Mouse (Mus musculus): ENCODE data around the gene Clec9a. TPM values are rescaled to one million over a fixed set of nuclear protein-coding genes. Genes with fewer than 3 reads are reported as not detected.

Clec9a gene
- polyA plus RNA-seq (2011; ENCODE audit: insufficient read depth, insufficient read length, low read depth, missing spikeins), result not detected in 2 replicates

DNA sequence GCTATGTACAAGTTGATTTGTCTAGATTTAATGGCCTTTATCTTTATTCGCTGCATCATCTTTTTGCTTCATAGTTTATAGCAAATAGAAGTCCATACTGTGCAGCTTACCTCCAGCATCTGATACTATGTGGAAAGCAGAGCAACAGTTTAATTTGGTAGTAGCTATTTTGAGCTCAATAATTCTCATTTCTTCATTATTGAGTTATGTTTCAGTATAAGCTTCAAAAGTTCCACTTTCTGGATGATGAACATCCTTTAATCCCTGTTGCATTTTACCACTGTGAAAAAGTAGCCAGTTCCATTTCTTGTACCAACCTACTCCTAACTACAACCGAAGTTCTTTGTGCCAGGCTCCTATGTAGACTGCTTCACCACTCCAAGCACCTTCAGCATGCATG is at the start of gene Clec9a:
Gene Clec9a (plus strand): TSS at position 301 of the 400 bp plus-strand sequence.
- H3K4me3 ChIP-seq (ENCODE audit: low read depth, low read length), result no peak within 1 kb of the TSS

DNA sequence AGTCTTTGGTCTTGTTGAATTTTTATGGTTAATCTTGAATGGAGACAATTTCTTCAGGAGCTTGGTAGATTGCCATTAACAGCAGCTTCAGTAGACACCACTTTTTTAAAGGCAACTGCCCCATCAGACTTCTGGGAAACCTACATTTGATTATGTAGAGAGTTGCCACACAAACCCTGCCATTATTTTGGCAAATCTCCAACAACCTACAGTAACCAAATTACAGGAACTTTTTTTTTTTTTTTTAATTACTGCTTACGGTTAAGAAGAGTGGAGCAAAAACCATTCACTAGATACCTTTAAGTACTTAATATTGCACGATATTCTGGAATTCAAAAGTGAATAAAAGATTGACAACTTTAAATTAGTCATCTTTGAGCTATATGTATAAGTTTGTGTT is 49.1 kb upstream of the Clec9a start:
- H3K9me3 ChIP-seq (replicated peaks; ENCODE audit: control insufficient read depth, insufficient read depth, low read length, poor library complexity, severe bottlenecking), result no peaks in the 10 kb centered on the region
- no peaks in the 10 kb centered on the region for H3K36me3 ChIP-seq (ENCODE audit: control insufficient read depth, insufficient read depth, low read length, poor library complexity, severe bottlenecking)
- TF ChIP-seq POLR2A (IDR thresholded peaks at IDR 0.05; ENCODE audit: insufficient read depth, low read length) (no peak), CTCF (IDR thresholded peaks at IDR 0.05; ENCODE audit: low read depth, low read length) (no peak), EP300 (IDR thresholded peaks at IDR 0.05; ENCODE audit: insufficient read depth, low read depth, low read length) (no peak)
- no peak overlapping the region for H3K27ac ChIP-seq (ENCODE audit: insufficient read depth, low read length)
- H3K4me1 ChIP-seq (ENCODE audit: control insufficient read depth, insufficient read depth, low read length), result no peaks in the 10 kb centered on the region
- no peaks in the 10 kb centered on the region for H3K27me3 ChIP-seq (ENCODE audit: control insufficient read depth, insufficient read depth, low read length, poor library complexity, severe bottlenecking)
- H3K9ac ChIP-seq (ENCODE audit: low read depth, poor library complexity, severe bottlenecking), result no peak overlapping the region
- H3K4me3 ChIP-seq (ENCODE audit: low read depth, low read length), result no peak overlapping the region

More for the DNA sequence above, at the start of gene Clec9a:
- Histone ChIP-seq H3K27me3 (ENCODE audit: control insufficient read depth, insufficient read depth, low read length, poor library complexity, severe bottlenecking) (no peaks in the 10 kb centered on the region), H3K27ac (ENCODE audit: insufficient read depth, low read length) (no peak within 1 kb of the TSS), H3K36me3 (ENCODE audit: control insufficient read depth, insufficient read depth, low read length, poor library complexity, severe bottlenecking) (no peaks in the 10 kb centered on the region), H3K4me1 (ENCODE audit: control insufficient read depth, insufficient read depth, low read length) (no peaks in the 10 kb centered on the region), H3K9me3 (replicated peaks; ENCODE audit: control insufficient read depth, insufficient read depth, low read length, poor library complexity, severe bottlenecking) (no peaks in the 10 kb centered on the region), H3K9ac (ENCODE audit: low read depth, poor library complexity, severe bottlenecking) (no peak within 1 kb of the TSS)
- TF ChIP-seq CTCF (IDR thresholded peaks at IDR 0.05; ENCODE audit: low read depth, low read length) (no peak), POLR2A (IDR thresholded peaks at IDR 0.05; ENCODE audit: insufficient read depth, low read length) (no peak), EP300 (IDR thresholded peaks at IDR 0.05; ENCODE audit: insufficient read depth, low read depth, low read length) (no peak)

DNA sequence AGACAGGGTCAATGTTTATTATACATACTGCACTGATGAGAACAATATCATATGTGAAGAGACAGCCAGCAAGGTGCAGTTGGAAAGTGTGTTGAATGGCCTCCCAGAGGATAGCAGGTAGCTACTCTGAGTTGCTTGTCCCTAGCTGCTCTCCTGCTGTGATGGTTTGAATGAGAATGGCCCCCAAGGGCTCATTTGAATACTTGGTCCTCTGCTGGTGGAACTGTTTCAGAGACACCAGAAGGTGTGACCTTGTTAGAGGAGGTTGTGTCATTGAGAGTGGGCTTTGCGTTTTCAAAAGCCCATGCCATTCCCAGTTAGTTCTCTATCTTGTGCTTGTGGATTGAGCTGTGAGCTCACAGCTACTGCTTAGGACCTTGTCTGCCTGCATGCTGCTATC is 44.7 kb upstream of the Clec9a start:
- 0 out of 2 replicates have a peak overlapping the region, but pooled peaks have one; percentile 58 for H3K27ac ChIP-seq (ENCODE audit: insufficient read depth, low read length)
- H3K36me3 ChIP-seq (ENCODE audit: control insufficient read depth, insufficient read depth, low read length, poor library complexity, severe bottlenecking), result no peaks in the 10 kb centered on the region
- TF ChIP-seq POLR2A (IDR thresholded peaks at IDR 0.05; ENCODE audit: insufficient read depth, low read length) (no peak), EP300 (IDR thresholded peaks at IDR 0.05; ENCODE audit: insufficient read depth, low read depth, low read length) (peak; percentile 74; the same call in 1 of the 2 replicates), CTCF (IDR thresholded peaks at IDR 0.05; ENCODE audit: low read depth, low read length) (no peak)
- no peaks in the 10 kb centered on the region for H3K27me3 ChIP-seq (ENCODE audit: control insufficient read depth, insufficient read depth, low read length, poor library complexity, severe bottlenecking)
- H3K4me1 ChIP-seq (ENCODE audit: control insufficient read depth, insufficient read depth, low read length), result no peaks in the 10 kb centered on the region
- H3K9ac ChIP-seq (ENCODE audit: low read depth, poor library complexity, severe bottlenecking), result no peak overlapping the region
- no peaks in the 10 kb centered on the region for H3K9me3 ChIP-seq (replicated peaks; ENCODE audit: control insufficient read depth, insufficient read depth, low read length, poor library complexity, severe bottlenecking)
- no peak overlapping the region for H3K4me3 ChIP-seq (ENCODE audit: low read depth, low read length)

DNA sequence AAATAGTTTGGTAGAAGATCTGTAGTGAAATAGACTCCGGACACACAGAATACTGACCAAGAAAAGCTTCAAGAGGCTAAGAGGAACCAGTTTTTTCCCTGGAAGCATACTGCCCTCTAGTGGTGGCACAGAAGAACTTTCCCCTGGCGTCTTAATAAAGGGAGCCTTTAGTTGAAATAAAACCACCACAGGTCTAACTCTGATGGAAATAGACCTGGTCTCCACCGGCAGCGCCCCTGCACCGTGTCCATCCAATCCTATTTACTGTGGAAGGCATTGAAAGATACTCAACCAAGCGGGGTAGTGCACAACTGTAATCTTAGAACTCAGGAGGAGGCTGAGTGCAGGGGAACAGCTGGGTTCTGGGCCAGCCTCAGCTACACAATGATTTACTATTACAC is 42.7 kb upstream of the Clec9a start:
- Histone ChIP-seq H3K36me3 (ENCODE audit: control insufficient read depth, insufficient read depth, low read length, poor library complexity, severe bottlenecking) (no peaks in the 10 kb centered on the region), H3K9me3 (replicated peaks; ENCODE audit: control insufficient read depth, insufficient read depth, low read length, poor library complexity, severe bottlenecking) (no peaks in the 10 kb centered on the region), H3K27ac (ENCODE audit: insufficient read depth, low read length) (no peak overlapping the region), H3K9ac (ENCODE audit: low read depth, poor library complexity, severe bottlenecking) (no peak overlapping the region), H3K27me3 (ENCODE audit: control insufficient read depth, insufficient read depth, low read length, poor library complexity, severe bottlenecking) (no peaks in the 10 kb centered on the region), H3K4me1 (ENCODE audit: control insufficient read depth, insufficient read depth, low read length) (no peaks in the 10 kb centered on the region), H3K4me3 (ENCODE audit: low read depth, low read length) (no peak overlapping the region)
- TF ChIP-seq POLR2A (IDR thresholded peaks at IDR 0.05; ENCODE audit: insufficient read depth, low read length) (no peak), EP300 (IDR thresholded peaks at IDR 0.05; ENCODE audit: insufficient read depth, low read depth, low read length) (no peak), CTCF (IDR thresholded peaks at IDR 0.05; ENCODE audit: low read depth, low read length) (no peak)

DNA sequence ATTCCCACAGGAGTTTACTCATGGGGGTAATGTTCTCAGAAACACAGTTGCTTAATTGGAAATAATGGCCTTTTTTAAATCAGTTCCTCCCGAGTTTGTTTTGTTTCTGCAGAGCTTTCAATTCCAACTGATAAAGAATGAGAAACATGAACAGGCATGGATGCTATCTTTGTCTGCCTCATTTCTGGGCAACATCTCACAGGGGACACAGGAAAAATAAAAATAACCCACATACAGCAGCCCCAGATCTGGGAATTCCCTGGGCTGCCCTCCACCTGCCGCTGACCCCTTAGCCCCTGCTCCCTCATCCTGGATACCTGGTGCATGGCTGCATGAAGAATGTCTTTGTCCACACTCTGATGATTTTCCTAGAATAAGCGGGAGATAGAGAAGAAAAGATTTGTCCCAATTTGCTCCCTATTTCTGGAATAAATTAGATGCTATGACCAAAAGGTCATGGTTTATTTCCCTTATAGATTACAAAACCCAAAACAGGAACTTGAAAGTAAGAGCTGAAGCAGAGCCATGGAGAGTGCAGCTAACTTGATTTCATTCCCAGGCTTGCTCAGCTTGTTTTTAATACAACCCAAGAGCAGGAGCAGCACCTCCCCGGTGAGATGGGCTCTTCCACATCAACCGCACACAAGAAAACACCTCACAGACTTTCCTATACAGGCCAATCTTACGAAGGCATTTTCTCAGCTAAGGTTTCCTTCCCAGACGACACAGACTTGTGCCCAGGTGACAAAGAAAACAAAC is 39.1 kb upstream of the Clec9a start:
- Histone ChIP-seq H3K4me1 (ENCODE audit: control insufficient read depth, insufficient read depth, low read length) (no peaks in the 10 kb centered on the region), H3K4me3 (ENCODE audit: low read depth, low read length) (no peak overlapping the region), H3K27me3 (ENCODE audit: control insufficient read depth, insufficient read depth, low read length, poor library complexity, severe bottlenecking) (no peaks in the 10 kb centered on the region), H3K36me3 (ENCODE audit: control insufficient read depth, insufficient read depth, low read length, poor library complexity, severe bottlenecking) (no peaks in the 10 kb centered on the region), H3K27ac (ENCODE audit: insufficient read depth, low read length) (no peak overlapping the region), H3K9ac (ENCODE audit: low read depth, poor library complexity, severe bottlenecking) (no peak overlapping the region), H3K9me3 (replicated peaks; ENCODE audit: control insufficient read depth, insufficient read depth, low read length, poor library complexity, severe bottlenecking) (no peaks in the 10 kb centered on the region)
- TF ChIP-seq CTCF (IDR thresholded peaks at IDR 0.05; ENCODE audit: low read depth, low read length) (no peak), POLR2A (IDR thresholded peaks at IDR 0.05; ENCODE audit: insufficient read depth, low read length) (no peak), EP300 (IDR thresholded peaks at IDR 0.05; ENCODE audit: insufficient read depth, low read depth, low read length) (no peak)

DNA sequence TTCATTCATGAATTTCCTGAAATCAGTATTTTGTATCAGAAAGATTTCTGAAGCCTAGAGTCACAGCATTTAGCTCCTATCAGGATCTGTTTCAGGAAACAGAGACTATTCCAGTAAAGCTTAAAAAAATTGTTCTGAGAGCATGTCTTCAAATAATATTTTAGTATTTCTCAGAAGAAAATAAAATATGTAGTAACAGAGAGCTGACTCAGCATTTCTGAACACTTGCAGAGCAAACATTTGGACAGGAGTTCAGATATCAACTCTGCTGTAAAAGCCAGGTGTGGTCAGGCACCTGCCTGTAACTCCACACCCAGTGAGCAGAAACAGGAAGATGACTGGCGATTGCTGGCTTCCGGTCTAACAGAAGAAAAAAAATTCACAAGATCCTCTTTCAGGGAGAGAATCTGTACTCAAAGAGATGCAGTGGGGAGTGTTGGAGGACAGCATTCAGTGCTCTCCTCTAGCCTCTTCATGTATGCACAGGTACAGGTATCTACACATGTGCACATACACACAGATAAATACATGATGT is 33.7 kb upstream of the Clec9a start:
- no peaks in the 10 kb centered on the region for H3K36me3 ChIP-seq (ENCODE audit: control insufficient read depth, insufficient read depth, low read length, poor library complexity, severe bottlenecking)
- no peak for TF ChIP-seq EP300 (IDR thresholded peaks at IDR 0.05; ENCODE audit: insufficient read depth, low read depth, low read length)
- no peak for TF ChIP-seq CTCF (IDR thresholded peaks at IDR 0.05; ENCODE audit: low read depth, low read length)
- TF ChIP-seq POLR2A (IDR thresholded peaks at IDR 0.05; ENCODE audit: insufficient read depth, low read length), result no peak
- H3K27me3 ChIP-seq (ENCODE audit: control insufficient read depth, insufficient read depth, low read length, poor library complexity, severe bottlenecking), result no peaks in the 10 kb centered on the region
- H3K9ac ChIP-seq (ENCODE audit: low read depth, poor library complexity, severe bottlenecking), result no peak overlapping the region
- no peaks in the 10 kb centered on the region for H3K4me1 ChIP-seq (ENCODE audit: control insufficient read depth, insufficient read depth, low read length)
- H3K4me3 ChIP-seq (ENCODE audit: low read depth, low read length), result no peak overlapping the region
- no peaks in the 10 kb centered on the region for H3K9me3 ChIP-seq (replicated peaks; ENCODE audit: control insufficient read depth, insufficient read depth, low read length, poor library complexity, severe bottlenecking)
- no peak overlapping the region for H3K27ac ChIP-seq (ENCODE audit: insufficient read depth, low read length)
